Mouse (Mus musculus) myocyte (in vitro differentiated cells): ENCODE results near the gene Noct.

Experiments
- CEBPB ChIP-seq: IDR thresholded peaks from 2 replicates; pipeline ENCODE4 v1.6.1; 2011; ENCODE audit warnings: mild to moderate bottlenecking, moderate library complexity; ENCODE audit not compliant: poor library complexity, insufficient read depth, severe bottlenecking
- E2F4 ChIP-seq: IDR thresholded peaks from one replicate; pipeline ENCODE4 v1.6.1; 2011; ENCODE audit warnings: mild to moderate bottlenecking, control low read depth, moderate library complexity; ENCODE audit not compliant: insufficient read depth
- POLR2A ChIP-seq: IDR thresholded peaks from one replicate; pipeline ENCODE4 v1.6.1; 2011; ENCODE audit warnings: low read depth, mild to moderate bottlenecking, control low read depth, moderate library complexity; ENCODE audit not compliant: insufficient read length
- REST ChIP-seq: IDR thresholded peaks from one replicate; pipeline ENCODE4 v1.6.1; 2011; ENCODE audit warnings: mild to moderate bottlenecking, control low read depth, moderate library complexity; ENCODE audit not compliant: insufficient read depth, insufficient read length

GRCm38 (mm10) chr3:51209503-51210314 is 14.5 kb upstream of the Noct start:
- TF ChIP-seq CEBPB = no peak
- no peak for TF ChIP-seq REST
- no peak for TF ChIP-seq E2F4
- no peak for TF ChIP-seq POLR2A
